Mouse (Mus musculus) bone marrow macrophage, adult 2 months (primary cell): ENCODE results near the gene 2010003K11Rik.

Source experiments
- CTCF ChIP-seq: IDR thresholded peaks from 2 replicates; pipeline ENCODE4 v1.5.1; 2012; ENCODE audit warnings: low read depth, mild to moderate bottlenecking, low read length, moderate library complexity
- POLR2A ChIP-seq: IDR thresholded peaks from 2 replicates; pipeline ENCODE4 v1.6.1; 2012; ENCODE audit warnings: mild to moderate bottlenecking, low read depth, low read length, borderline replicate concordance

DNA sequence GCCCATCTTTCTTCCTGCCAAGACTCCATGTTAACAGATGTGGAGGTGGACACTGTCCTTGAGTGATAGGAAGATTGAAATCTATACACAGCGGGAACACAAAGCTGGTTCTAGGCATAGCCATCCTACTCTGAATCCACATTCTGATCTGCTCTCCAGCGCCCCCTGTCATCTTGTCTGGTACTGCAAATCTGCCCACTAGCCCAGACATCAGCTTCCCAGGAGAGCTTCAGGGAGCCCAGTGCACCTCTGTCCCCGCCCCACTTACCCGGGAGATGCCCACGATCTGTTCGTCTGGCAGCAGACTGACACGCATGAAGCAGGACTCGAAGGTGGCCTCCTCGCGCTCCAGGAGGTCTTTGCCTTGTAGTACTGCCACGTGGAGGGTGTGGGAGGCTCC, 42.2 kb downstream of the 2010003K11Rik start:
- TF ChIP-seq CTCF (peak; percentile 44), POLR2A (no peak)
